In the genomic region with DNA sequence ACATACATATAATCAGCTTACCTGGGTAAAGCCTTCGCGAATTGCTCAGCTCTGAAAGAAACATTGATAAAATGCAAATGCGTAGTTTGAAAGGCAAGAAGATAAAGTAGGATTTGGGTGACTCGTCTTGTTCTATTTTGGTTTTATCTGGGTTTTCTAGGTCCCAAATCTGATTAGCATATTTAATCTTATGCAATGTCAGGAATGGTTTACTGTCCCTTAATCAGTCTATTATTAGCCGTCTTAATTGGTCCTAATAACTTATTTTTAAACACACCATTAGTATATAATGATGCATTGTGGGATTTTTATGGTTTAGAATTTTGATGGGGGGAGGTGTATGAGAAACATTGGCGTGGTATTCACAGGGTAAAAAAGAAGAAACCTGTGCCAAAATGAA, we compare ENCODE assay signal across 17 mouse cellular contexts. TPM values are rescaled to one million over a fixed set of nuclear protein-coding genes. Genes with fewer than 3 reads are reported as not detected.
"Had no signal": no experiment of that assay in that cellular context is flagged by ENCODE, and none has a peak within 500 bp of the region (broad histone marks: within the 10 kb centered on the region; RNA-seq: fewer than 3 reads in every experiment).

Gene Pdzph1 (minus strand): TSS at position 101 of the 400 bp plus-strand sequence.

- H3K27me3 ChIP-seq: limb, embryonic 12.5 days; liver, embryonic 13.5 days; lung, embryonic 15.5 days; megakaryocyte, embryonic 14.5 days had no signal

- H3K27ac ChIP-seq: layer of hippocampus, adult 2 months; limb, embryonic 12.5 days; liver, embryonic 13.5 days; lung, embryonic 15.5 days; macrophage had no signal

- H3K4me1 ChIP-seq: liver, embryonic 13.5 days; lung, embryonic 15.5 days; megakaryocyte, embryonic 14.5 days had no signal

- ATAC-seq: liver, postnatal 0 days had no signal

- H3K4me2 ChIP-seq: limb, embryonic 12.5 days; liver, embryonic 13.5 days; lung, embryonic 15.5 days had no signal

- H3K9me3 ChIP-seq: limb, embryonic 12.5 days; liver, embryonic 13.5 days; lung, embryonic 15.5 days; megakaryocyte, embryonic 14.5 days had no signal

- H3K4me3 ChIP-seq: layer of hippocampus, adult 2 months; limb, embryonic 12.5 days; liver, embryonic 13.5 days; lung, embryonic 15.5 days; megakaryocyte, embryonic 14.5 days had no signal

- H3K36me3 ChIP-seq: limb, embryonic 12.5 days; liver, embryonic 13.5 days; lung, embryonic 15.5 days had no signal

- DNase-seq: kidney, adult 18-20 months; kidney, postnatal 10 days; kidney, postnatal 4 days; liver; liver, embryonic 13.5 days; liver, postnatal 0 days; lung, postnatal 14 days; right cerebral cortex, postnatal 4 days; spleen, adult 18-20 months; thymus, postnatal 36 days had no signal

- H3K9ac ChIP-seq: limb, embryonic 12.5 days; liver, embryonic 13.5 days; liver, postnatal 0 days; lung, embryonic 15.5 days had no signal

RNA-seq across cellular contexts. Expression of gene Pdzph1, which starts in this region (rescaled TPM):
- total RNA-seq: monocyte, adult 5-6 weeks had no signal
- polyA plus RNA-seq: limb, embryonic 12.5 days; liver, postnatal 0 days; lung, embryonic 15.5 days; macrophage; stomach, embryonic 14.5 days had no signal
